Mouse (Mus musculus): Measurements from ENCODE around the gene Pabpc4l.
"Not testable (repeated sequence)": the region's sequence is repeated elsewhere in the genome, so short reads cannot be mapped to it uniquely, and the experiment has no call there.

Gene Pabpc4l

GRCm38 (mm10) chr3:46447481-46448265, at the start of gene Pabpc4l:
Gene Pabpc4l (minus strand): TSS chr3:46448219.
- DNase-seq (ENCODE audit: low spot score in 2 of 2) = peak; percentile 38 to 40

GRCm38 (mm10) chr3:46490989-46491259, 42.9 kb upstream of the Pabpc4l start:
- DNase-seq (ENCODE audit: low spot score in 2 of 2) = no peak

- DNase-seq (ENCODE audit: low spot score in 2 of 2) = no peak
Observed at GRCm38 (mm10) chr3:46490132-46490988, 42.3 kb upstream of the Pabpc4l start.

GRCm38 (mm10) chr3:46486091-46486490, 38.1 kb upstream of the Pabpc4l start:
- DNase-seq (ENCODE audit: low spot score in 2 of 2) = not testable (repeated sequence)

GRCm38 (mm10) chr3:46448266-46448532, 180 bp upstream of the Pabpc4l start:
- no peak for DNase-seq (ENCODE audit: low spot score in 2 of 2)

GRCm38 (mm10) chr3:46431416-46431815, 16.6 kb downstream of the Pabpc4l start:
- DNase-seq (ENCODE audit: low spot score in 2 of 2) = no peak

Data from right cerebral cortex, postnatal 10 days (tissue).